Mouse (Mus musculus) bone marrow, adult 2 months (tissue): Measurements from ENCODE around the gene Ccdc85a. TPM values are rescaled to one million over a fixed set of nuclear protein-coding genes. Genes with fewer than 3 reads are reported as not detected.

Experiments used
- H3K27ac ChIP-seq: fragments of 200-500 bp; 2 replicates; pipeline ENCODE4 v1.5.1; 2012; ENCODE audit warnings: low read depth, mild to moderate bottlenecking, control low read depth, inconsistent platforms, low read length; ENCODE audit not compliant: control insufficient read depth, poor library complexity, insufficient read depth
- H3K4me1 ChIP-seq: fragments of 200-500 bp; 2 replicates; pipeline ENCODE4 v1.6.1; 2011; ENCODE audit warnings: low read length; ENCODE audit not compliant: control insufficient read depth, insufficient read depth
- H3K4me3 ChIP-seq: fragments of 200-500 bp; replicated peaks from 2 replicates; pipeline ENCODE3; 2011; ENCODE audit warnings: mild to moderate bottlenecking, low read depth, low read length, control low read depth; ENCODE audit not compliant: control insufficient read depth
- CTCF ChIP-seq: fragments of 200-500 bp; IDR thresholded peaks from 2 replicates; pipeline ENCODE4 v1.5.1; 2011; ENCODE audit warnings: low read length, control low read depth; ENCODE audit not compliant: control insufficient read depth, insufficient read depth
- POLR2A ChIP-seq: fragments of 200-500 bp; IDR thresholded peaks from 2 replicates; pipeline ENCODE4 v1.6.1; 2011; ENCODE audit warnings: low read depth, mild to moderate bottlenecking, control low read depth, low read length, borderline replicate concordance; ENCODE audit not compliant: control insufficient read depth
- WGBS: fragments of 180-500 bp; shearing (Covaris S2); methylation state at CpG from one replicate; pipeline ENCODE4 v1.1.7; 2018; 5-methylcytosine and 5-hydroxymethylcytosine counted together
- polyA plus RNA-seq: library from polyadenylated mRNA; stranded (reverse); fragments of >200 nt; gene quantifications from 2 replicates; pipeline ENCODE4 v1.2.4, GENCODE M21; 2011; ENCODE audit warnings: low replicate concordance; ENCODE audit not compliant: missing spikeins, insufficient read depth, insufficient read length

Ccdc85a gene
- polyA plus RNA-seq, 1 experiment: not detected

DNA sequence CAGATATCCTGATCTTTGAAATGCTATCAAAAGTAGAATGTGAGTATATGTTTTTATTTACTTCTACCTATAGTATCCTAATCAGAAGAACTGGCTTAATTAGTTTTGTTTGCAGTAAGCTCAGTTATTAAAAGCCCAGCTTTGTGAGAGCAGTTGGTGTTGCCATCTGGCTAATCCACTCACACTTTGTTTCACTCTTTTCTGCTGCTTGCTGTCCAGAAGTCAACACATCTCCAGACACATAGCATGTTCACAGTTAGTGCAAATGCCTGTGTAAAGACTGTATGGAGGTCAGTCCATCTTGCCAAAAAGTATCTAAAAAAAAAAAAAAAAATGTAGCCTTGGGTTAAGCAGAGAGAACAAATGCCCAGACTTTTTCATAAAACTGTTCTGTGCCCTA, 27.7 kb downstream of the Ccdc85a start:
- H3K27ac ChIP-seq: no peak overlapping the region
- H3K4me3 ChIP-seq: no peak overlapping the region
- no peaks in the 10 kb centered on the region for H3K4me1 ChIP-seq
- TF ChIP-seq CTCF (no peak), POLR2A (no peak)

DNA sequence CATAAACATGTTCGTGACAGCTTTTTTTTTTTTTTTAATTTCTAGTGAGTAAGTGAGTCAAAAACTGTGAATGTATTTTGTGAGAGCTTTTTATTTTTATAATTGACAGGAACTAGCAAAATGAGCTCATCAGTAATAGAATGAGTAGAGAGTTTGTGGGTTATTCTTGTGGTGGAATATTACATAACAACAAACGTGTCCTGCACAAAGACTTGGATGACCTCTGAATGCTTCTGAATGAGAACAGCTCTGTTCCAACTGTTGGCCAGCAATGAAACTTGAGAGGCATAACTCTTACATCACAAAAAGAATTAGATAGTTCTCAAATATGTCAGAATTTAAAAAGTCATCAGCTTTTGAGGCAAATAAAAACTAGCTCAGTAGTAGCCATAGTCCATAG, 40.7 kb downstream of the Ccdc85a start:
- Histone ChIP-seq H3K27ac (no peak overlapping the region), H3K4me3 (no peak overlapping the region), H3K4me1 (no peaks in the 10 kb centered on the region)
- TF ChIP-seq POLR2A: no peak
- no peak for TF ChIP-seq CTCF
- 60% methylated on average over 2 of the region's 2 CpGs for WGBS

DNA sequence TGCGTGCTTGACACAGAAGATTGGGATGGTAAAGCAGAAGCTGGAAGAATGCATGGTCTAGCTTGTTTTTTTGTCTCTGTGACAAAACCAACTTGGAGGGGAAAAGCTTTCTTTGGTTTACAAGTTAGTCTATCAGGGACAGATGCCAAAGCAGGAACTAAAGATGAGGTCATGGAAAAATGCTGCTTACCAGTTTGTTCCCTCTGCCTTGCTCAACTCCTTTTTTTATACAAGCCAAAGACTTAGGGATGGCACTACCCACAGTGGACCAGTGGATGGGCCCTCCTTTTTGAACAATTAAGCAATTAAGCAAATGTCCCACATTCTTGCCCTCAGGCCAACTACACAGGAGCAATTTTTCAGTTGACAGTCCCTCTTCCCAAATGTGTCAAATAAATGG, 42.8 kb downstream of the Ccdc85a start:
- Histone ChIP-seq H3K4me1 (no peaks in the 10 kb centered on the region), H3K4me3 (no peak overlapping the region), H3K27ac (no peak overlapping the region)
- no peak for TF ChIP-seq CTCF
- TF ChIP-seq POLR2A: no peak
- WGBS: 72% methylated on average over 1 of the region's 1 CpGs

DNA sequence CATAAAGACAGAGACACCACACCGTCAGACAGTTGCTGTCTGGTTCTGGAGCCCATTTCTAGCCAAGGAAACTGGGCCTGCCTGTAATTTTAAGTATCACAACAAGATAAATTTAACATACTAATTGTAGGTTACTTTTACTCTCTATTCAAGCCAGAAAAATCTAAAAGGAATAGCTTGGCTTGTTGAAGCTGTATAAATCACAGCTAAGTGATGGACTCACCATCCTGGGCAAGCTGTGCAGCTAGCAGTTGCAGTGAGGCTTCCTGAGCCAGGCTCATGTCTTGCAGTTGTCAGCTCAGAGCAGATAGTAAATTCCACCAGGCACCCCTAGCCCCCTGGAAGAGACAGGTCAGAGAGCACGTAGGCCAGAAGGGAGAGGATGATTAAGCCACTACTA, 50.8 kb downstream of the Ccdc85a start:
- 75% methylated on average over 2 of the region's 2 CpGs for WGBS
- no peak overlapping the region for H3K4me3 ChIP-seq
- no peaks in the 10 kb centered on the region for H3K4me1 ChIP-seq
- no peak overlapping the region for H3K27ac ChIP-seq
- no peak for TF ChIP-seq CTCF
- no peak for TF ChIP-seq POLR2A

DNA sequence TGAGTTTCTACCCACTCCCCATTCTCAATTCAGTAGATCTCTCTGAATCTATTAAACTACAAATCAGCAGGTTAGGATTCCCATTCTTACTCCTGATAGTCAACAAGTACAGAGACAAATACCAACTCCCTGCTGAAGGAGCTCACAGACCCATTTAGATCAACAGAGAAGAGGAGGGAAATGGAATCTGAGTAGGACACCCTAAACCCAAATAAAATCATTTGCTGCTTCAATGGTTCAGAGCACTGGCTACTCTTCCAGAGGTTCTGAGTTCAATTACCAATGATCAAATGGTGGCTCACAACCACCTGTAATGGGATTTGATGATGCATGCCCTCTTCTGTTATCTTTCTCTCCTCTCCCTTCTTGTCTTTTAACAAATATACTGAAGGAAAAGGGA, 82.9 kb downstream of the Ccdc85a start:
- TF ChIP-seq CTCF (no peak), POLR2A (no peak)
- no peaks in the 10 kb centered on the region for H3K4me1 ChIP-seq
- no peak overlapping the region for H3K4me3 ChIP-seq
- H3K27ac ChIP-seq: no peak overlapping the region

DNA sequence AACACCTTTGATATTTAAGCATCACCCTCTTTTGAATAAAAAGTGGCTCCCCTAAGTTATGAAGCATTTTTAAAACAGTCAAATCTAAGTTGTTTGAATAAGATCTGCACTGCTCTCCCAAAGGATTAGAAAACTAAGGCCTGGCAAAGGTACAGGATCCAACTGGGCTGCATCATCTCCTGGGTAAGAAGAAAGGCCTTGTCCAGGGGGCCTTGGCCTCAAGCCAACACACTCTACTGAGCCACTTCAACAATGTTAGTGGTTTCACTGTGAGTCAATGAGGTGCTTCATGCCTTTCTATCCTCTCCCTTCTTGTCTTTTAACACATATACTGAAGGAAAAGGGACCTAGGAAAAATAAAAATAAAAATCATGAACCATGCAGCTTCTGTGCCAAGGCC, 87.1 kb downstream of the Ccdc85a start:
- TF ChIP-seq CTCF (no peak), POLR2A (no peak)
- H3K4me1 ChIP-seq: no peaks in the 10 kb centered on the region

DNA sequence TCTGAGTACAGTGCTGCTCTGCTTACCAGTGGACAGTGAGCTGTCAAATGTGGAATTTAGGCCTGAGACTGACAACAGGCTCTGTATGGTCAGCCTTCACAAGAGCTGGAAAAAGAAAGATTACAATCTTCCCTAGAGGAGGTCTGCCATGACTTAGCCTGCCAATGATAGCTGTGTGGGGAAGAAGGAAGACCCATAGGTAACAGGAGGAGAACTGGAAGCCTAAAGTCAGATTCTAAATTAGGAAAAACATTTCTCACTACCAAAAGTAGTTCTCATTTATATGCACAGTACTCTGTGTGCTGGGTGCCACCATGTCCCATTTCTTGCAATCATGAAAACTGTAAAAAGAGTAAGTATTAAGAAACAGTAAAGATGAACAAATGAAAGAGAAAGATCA, 90.8 kb downstream of the Ccdc85a start:
- TF ChIP-seq CTCF (no peak), POLR2A (no peak)
- Histone ChIP-seq H3K27ac (no peak overlapping the region), H3K4me3 (no peak overlapping the region), H3K4me1 (no peaks in the 10 kb centered on the region)

More for the DNA sequence above, 87.1 kb downstream of the Ccdc85a start:
- Histone ChIP-seq H3K4me3 (no peak overlapping the region), H3K27ac (no peak overlapping the region)

DNA sequence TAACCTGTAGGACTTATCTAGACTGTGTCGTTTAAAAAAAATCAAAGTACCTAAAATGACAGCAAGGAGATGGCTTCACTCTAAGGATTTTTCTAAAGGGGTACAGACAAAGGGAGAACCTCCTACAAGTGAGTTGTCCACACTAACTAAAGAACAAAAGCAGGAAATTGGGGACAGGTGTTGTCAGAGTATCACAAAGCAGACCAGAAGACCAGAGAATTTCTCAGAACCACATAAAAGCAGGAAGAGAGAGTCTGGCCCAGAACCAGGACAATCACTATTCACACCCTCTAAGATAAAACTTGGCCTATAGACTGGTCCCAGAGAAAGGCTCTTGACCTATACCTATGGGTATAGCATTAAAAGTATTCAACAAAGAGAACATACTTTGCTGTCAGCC, 92.8 kb downstream of the Ccdc85a start:
- no peak for TF ChIP-seq CTCF
- no peak for TF ChIP-seq POLR2A
- H3K4me3 ChIP-seq: no peak overlapping the region
- H3K27ac ChIP-seq: no peak overlapping the region
- H3K4me1 ChIP-seq: no peaks in the 10 kb centered on the region
- 79% methylated on average over 1 of the region's 1 CpGs for WGBS

DNA sequence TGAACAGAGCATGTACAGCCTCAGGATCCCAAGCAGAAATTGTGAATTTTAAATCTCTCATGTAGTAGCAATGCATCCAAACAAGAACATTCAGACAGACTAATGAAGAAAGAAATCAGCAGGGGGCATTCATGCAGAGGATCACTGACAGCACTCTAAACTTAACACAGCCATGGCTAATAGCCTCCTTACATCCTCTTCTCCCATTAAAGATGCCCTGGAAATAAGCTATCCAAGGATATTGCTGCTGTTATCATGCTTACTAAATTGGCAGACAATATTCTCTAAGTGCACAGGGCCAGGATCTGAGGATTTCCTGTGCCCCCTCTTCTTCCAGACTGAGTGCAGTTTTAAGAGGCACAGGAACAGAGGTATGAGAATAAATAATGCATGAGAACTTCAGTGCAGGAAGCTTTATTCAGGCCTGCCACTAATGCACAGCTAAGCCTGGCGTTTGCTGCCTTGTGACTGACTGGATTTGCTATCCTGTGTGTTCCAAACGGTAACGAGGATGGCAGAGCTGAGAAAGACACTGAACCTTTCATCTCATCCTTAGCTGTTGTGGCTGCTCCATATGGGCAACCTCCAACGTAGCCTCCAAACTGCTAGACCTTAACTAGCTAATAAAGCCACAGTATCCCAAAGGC, 99.9 kb downstream of the Ccdc85a start:
- H3K4me3 ChIP-seq: no peak overlapping the region
- no peak overlapping the region for H3K27ac ChIP-seq
- 58% methylated on average over 4 of the region's 4 CpGs for WGBS
- TF ChIP-seq CTCF: no peak
- TF ChIP-seq POLR2A: no peak
- H3K4me1 ChIP-seq: no peaks in the 10 kb centered on the region

DNA sequence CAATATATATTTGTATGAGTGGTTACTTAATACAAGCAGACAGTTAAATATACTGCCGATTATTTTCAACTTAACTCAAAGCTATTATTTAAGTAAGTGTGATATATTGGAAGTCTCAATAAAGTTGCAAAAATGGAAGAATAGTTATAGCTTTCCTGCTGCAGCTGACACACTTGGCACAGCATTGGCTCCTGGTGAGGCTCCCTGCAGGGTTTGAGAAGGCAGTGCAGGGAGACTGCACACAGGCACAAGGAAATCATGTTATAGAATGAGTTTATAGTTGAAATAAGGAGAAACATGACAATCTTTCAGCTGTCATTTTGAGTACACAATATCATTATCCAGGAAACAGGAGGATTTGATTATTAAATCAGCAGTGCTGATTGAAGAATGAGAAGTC, 107.0 kb downstream of the Ccdc85a start:
- Histone ChIP-seq H3K4me1 (no peaks in the 10 kb centered on the region), H3K27ac (no peak overlapping the region), H3K4me3 (no peak overlapping the region)
- TF ChIP-seq CTCF (no peak), POLR2A (no peak)
- 90% methylated on average over 1 of the region's 1 CpGs for WGBS
